Mouse (Mus musculus) MEL (cell line): ENCODE results near the gene Vti1b. TPM values are rescaled to one million over a fixed set of nuclear protein-coding genes. Genes with fewer than 3 reads are reported as not detected.

Source experiments
- DNase-seq: peaks from one replicate; pipeline ENCODE4 v3.0.0; 2011; ENCODE audit warnings: low read depth, low spot score
- H3K27ac ChIP-seq: 2 replicates; pipeline ENCODE4 v1.5.1; 2012; ENCODE audit warnings: low read depth, mild to moderate bottlenecking, control low read depth, low read length, moderate library complexity; ENCODE audit not compliant: control insufficient read depth
- H3K27me3 ChIP-seq, 2 experiments: fragments of 150-350 bp in 1 of 2; sonication (generic) in 1 of 2; 2 replicates each; pipeline ENCODE4 v1.6.1; 2012; ENCODE audit warnings: low read length in 2 of 2, mild to moderate bottlenecking in 2 of 2, improper control_type of control experiment in 1 of 2, moderate library complexity in 1 of 2; ENCODE audit not compliant: insufficient read depth in 2 of 2, control insufficient read depth in 1 of 2
- H3K36me3 ChIP-seq, 2 experiments: 2 replicates each; pipeline ENCODE4 v1.6.1; 2012 to 2014; ENCODE audit warnings: low read length in 2 of 2, improper control_type of control experiment in 1 of 2, inconsistent platforms in 1 of 2, mild to moderate bottlenecking in 1 of 2; ENCODE audit not compliant: insufficient read depth in 2 of 2, control insufficient read depth in 1 of 2
- H3K4me1 ChIP-seq, 2 experiments: fragments of 150-350 bp in 1 of 2; sonication (generic) in 1 of 2; 2 replicates each; pipeline ENCODE4 v1.6.1; 2012; ENCODE audit warnings: low read length in 2 of 2, improper control_type of control experiment in 1 of 2, mild to moderate bottlenecking in 1 of 2; ENCODE audit not compliant: insufficient read depth in 2 of 2, control insufficient read depth in 1 of 2
- H3K4me3 ChIP-seq, 2 experiments: fragments of 150-350 bp in 1 of 2; sonication (generic) in 1 of 2; 2 replicates each; pipeline ENCODE4 v1.5.1; 2012; ENCODE audit warnings: low read depth in 2 of 2, low read length in 2 of 2, mild to moderate bottlenecking in 2 of 2, moderate library complexity in 2 of 2, control low read depth in 1 of 2, improper control_type of control experiment in 1 of 2; ENCODE audit not compliant: control insufficient read depth in 1 of 2, insufficient read depth in 1 of 2
- H3K79me2 ChIP-seq: 2 replicates; pipeline ENCODE4 v1.6.1; 2012; ENCODE audit warnings: mild to moderate bottlenecking, low read length, moderate library complexity; ENCODE audit not compliant: control insufficient read depth, poor library complexity, insufficient read depth
- H3K9ac ChIP-seq: 2 replicates; pipeline ENCODE4 v1.6.1; 2012; ENCODE audit warnings: low read depth, mild to moderate bottlenecking, control low read depth, low read length, moderate library complexity; ENCODE audit not compliant: control insufficient read depth, poor library complexity, severe bottlenecking
- H3K9me3 ChIP-seq: fragments of 150-350 bp; sonication (generic); replicated peaks from 2 replicates; pipeline ENCODE4 v1.6.1; 2012; ENCODE audit warnings: mild to moderate bottlenecking, low read length, improper control_type of control experiment, moderate library complexity; ENCODE audit not compliant: insufficient read depth
- BHLHE40 ChIP-seq: IDR thresholded peaks from 2 replicates; pipeline ENCODE4 v1.6.1; 2012; ENCODE audit warnings: low read depth, mild to moderate bottlenecking, inconsistent platforms, low read length, improper control_type of control experiment, borderline replicate concordance
- CHD2 ChIP-seq: IDR thresholded peaks from 2 replicates; pipeline ENCODE4 v1.6.1; 2011; ENCODE audit warnings: low read length, improper control_type of control experiment
- CTCF ChIP-seq, 3 experiments: IDR thresholded peaks in 2 of 3; conservative IDR thresholded peaks in 1 of 3; 2 replicates each; pipeline ENCODE4 v1.5.1; 2011 to 2012; ENCODE audit warnings: low read length in 3 of 3, low read depth in 2 of 3, mild to moderate bottlenecking in 2 of 3, improper control_type of control experiment in 1 of 3, inconsistent platforms in 1 of 3, mixed read lengths in 1 of 3, moderate library complexity in 1 of 3; ENCODE audit not compliant: control insufficient read depth in 1 of 3, insufficient read depth in 1 of 3, poor library complexity in 1 of 3, severe bottlenecking in 1 of 3
- E2F4 ChIP-seq: IDR thresholded peaks from 2 replicates; pipeline ENCODE4 v1.6.1; 2011; ENCODE audit warnings: low read depth, low read length, improper control_type of control experiment, borderline replicate concordance
- ELF1 ChIP-seq: IDR thresholded peaks from 2 replicates; pipeline ENCODE4 v1.6.1; 2014; ENCODE audit warnings: low read depth, mild to moderate bottlenecking, inconsistent platforms, low read length, improper control_type of control experiment, moderate library complexity
- EP300 ChIP-seq, 2 experiments: IDR thresholded peaks; 2 replicates each; pipeline ENCODE4 v1.6.1; 2011; ENCODE audit warnings: improper control_type of control experiment in 2 of 2, low read length in 2 of 2, low read depth in 1 of 2, mild to moderate bottlenecking in 1 of 2
- ETS1 ChIP-seq: IDR thresholded peaks from 2 replicates; pipeline ENCODE4 v1.6.1; 2012; ENCODE audit warnings: low read depth, mild to moderate bottlenecking, inconsistent platforms, low read length, improper control_type of control experiment, moderate library complexity
- GABPA ChIP-seq: IDR thresholded peaks from 2 replicates; pipeline ENCODE4 v1.6.1; 2012; ENCODE audit warnings: low read depth, mild to moderate bottlenecking, inconsistent platforms, low read length, improper control_type of control experiment, moderate library complexity
- GATA1 ChIP-seq: IDR thresholded peaks from 2 replicates; pipeline ENCODE4 v1.6.1; 2011; ENCODE audit warnings: low read depth, low read length, improper control_type of control experiment
- HCFC1 ChIP-seq: IDR thresholded peaks from 2 replicates; pipeline ENCODE4 v1.6.1; 2012; ENCODE audit warnings: low read depth, mild to moderate bottlenecking, inconsistent platforms, low read length, improper control_type of control experiment, moderate library complexity
- JUND ChIP-seq: IDR thresholded peaks from 2 replicates; pipeline ENCODE4 v1.6.1; 2011; ENCODE audit warnings: low read depth, mild to moderate bottlenecking, improper control_type of control experiment, low read length
- KAT2A ChIP-seq: conservative IDR thresholded peaks from 2 replicates; pipeline ENCODE4 v1.6.1; 2012; ENCODE audit warnings: low read depth, low read length, improper control_type of control experiment, inconsistent platforms
- MAX ChIP-seq: IDR thresholded peaks from 2 replicates; pipeline ENCODE4 v1.6.1; 2011; ENCODE audit warnings: low read length, improper control_type of control experiment
- MAZ ChIP-seq: IDR thresholded peaks from 2 replicates; pipeline ENCODE4 v1.6.1; 2012; ENCODE audit warnings: low read depth, mild to moderate bottlenecking, inconsistent platforms, low read length, improper control_type of control experiment
- MEF2A ChIP-seq: IDR thresholded peaks from 2 replicates; pipeline ENCODE4 v1.6.1; 2014; ENCODE audit warnings: low read depth, mild to moderate bottlenecking, inconsistent platforms, low read length, improper control_type of control experiment; ENCODE audit not compliant: poor library complexity, insufficient replicate concordance, severe bottlenecking; ENCODE audit errors: extremely low read depth
- MXI1 ChIP-seq: IDR thresholded peaks from 2 replicates; pipeline ENCODE4 v1.6.1; 2011; ENCODE audit warnings: mild to moderate bottlenecking, low read depth, low read length, improper control_type of control experiment
- MYB ChIP-seq: IDR thresholded peaks from 2 replicates; pipeline ENCODE4 v1.6.1; 2011; ENCODE audit warnings: mild to moderate bottlenecking, low read depth, low read length, improper control_type of control experiment
- MYC ChIP-seq: IDR thresholded peaks from 2 replicates; pipeline ENCODE4 v1.6.1; 2011; ENCODE audit warnings: low read depth, mild to moderate bottlenecking, low read length, improper control_type of control experiment, moderate library complexity
- NELFE ChIP-seq: IDR thresholded peaks from 2 replicates; pipeline ENCODE4 v1.6.1; 2011; ENCODE audit warnings: low read depth, low read length, improper control_type of control experiment
- NRF1 ChIP-seq: IDR thresholded peaks from 2 replicates; pipeline ENCODE4 v1.6.1; 2014; ENCODE audit warnings: low read depth, mild to moderate bottlenecking, inconsistent platforms, low read length, improper control_type of control experiment, moderate library complexity; ENCODE audit not compliant: poor library complexity, insufficient read depth, severe bottlenecking
- POLR2A ChIP-seq, 2 experiments: IDR thresholded peaks; 2 replicates each; pipeline ENCODE4 v1.6.1; 2011 to 2012; ENCODE audit warnings: low read length in 2 of 2, mild to moderate bottlenecking in 2 of 2, control low read depth in 1 of 2, improper control_type of control experiment in 1 of 2, low read depth in 1 of 2, moderate library complexity in 1 of 2; ENCODE audit not compliant: control insufficient read depth in 1 of 2, insufficient read depth in 1 of 2, poor library complexity in 1 of 2
- POLR2AphosphoS2 ChIP-seq: IDR thresholded peaks from 2 replicates; pipeline ENCODE4 v1.6.1; 2011; ENCODE audit warnings: low read length, improper control_type of control experiment
- POLR2AphosphoS5 ChIP-seq: IDR thresholded peaks from 2 replicates; pipeline ENCODE4 v1.6.1; 2012; ENCODE audit warnings: low read depth, borderline replicate concordance, mild to moderate bottlenecking, inconsistent platforms, low read length, moderate library complexity, mixed read lengths
- RAD21 ChIP-seq: IDR thresholded peaks from 2 replicates; pipeline ENCODE4 v1.6.1; 2011; ENCODE audit warnings: mild to moderate bottlenecking, low read depth, low read length, improper control_type of control experiment
- RCOR1 ChIP-seq: IDR thresholded peaks from 2 replicates; pipeline ENCODE4 v1.6.1; 2012; ENCODE audit warnings: low read depth, mild to moderate bottlenecking, inconsistent platforms, low read length, improper control_type of control experiment
- SIN3A ChIP-seq: IDR thresholded peaks from 2 replicates; pipeline ENCODE4 v1.6.1; 2012; ENCODE audit warnings: low read length, improper control_type of control experiment, inconsistent platforms
- SMC3 ChIP-seq: IDR thresholded peaks from 2 replicates; pipeline ENCODE4 v1.6.1; 2011; ENCODE audit warnings: low read depth, low read length, improper control_type of control experiment
- TAL1 ChIP-seq: IDR thresholded peaks from 2 replicates; pipeline ENCODE4 v1.6.1; 2012; ENCODE audit warnings: mild to moderate bottlenecking, inconsistent platforms, low read length, moderate library complexity, mixed read lengths
- TCF12 ChIP-seq: IDR thresholded peaks from 2 replicates; pipeline ENCODE4 v1.6.1; 2014; ENCODE audit warnings: low read depth, mild to moderate bottlenecking, inconsistent platforms, low read length, improper control_type of control experiment, moderate library complexity
- UBTF ChIP-seq: IDR thresholded peaks from 2 replicates; pipeline ENCODE4 v1.6.1; 2012; ENCODE audit warnings: low read depth, mild to moderate bottlenecking, inconsistent platforms, low read length, improper control_type of control experiment, moderate library complexity, borderline replicate concordance; ENCODE audit not compliant: insufficient read depth
- USF1 ChIP-seq: IDR thresholded peaks from 2 replicates; pipeline ENCODE4 v1.6.1; 2014; ENCODE audit warnings: low read depth, mild to moderate bottlenecking, inconsistent platforms, low read length, improper control_type of control experiment, moderate library complexity
- USF2 ChIP-seq, 2 experiments: IDR thresholded peaks; 2 replicates each; pipeline ENCODE4 v1.6.1; 2011 to 2012; ENCODE audit warnings: improper control_type of control experiment in 2 of 2, low read length in 2 of 2, borderline replicate concordance in 1 of 2, inconsistent platforms in 1 of 2, low read depth in 1 of 2, mild to moderate bottlenecking in 1 of 2; ENCODE audit not compliant: insufficient read depth in 1 of 2
- ZC3H11A ChIP-seq: IDR thresholded peaks from 2 replicates; pipeline ENCODE4 v1.6.1; 2012; ENCODE audit warnings: low read depth, mild to moderate bottlenecking, inconsistent platforms, low read length, improper control_type of control experiment
- ZKSCAN1 ChIP-seq: IDR thresholded peaks from 2 replicates; pipeline ENCODE4 v1.6.1; 2012; ENCODE audit warnings: low read depth, mild to moderate bottlenecking, inconsistent platforms, low read length, improper control_type of control experiment, moderate library complexity
- ZMIZ1 ChIP-seq: IDR thresholded peaks from 2 replicates; pipeline ENCODE4 v1.6.1; 2012; ENCODE audit warnings: low read depth, mild to moderate bottlenecking, inconsistent platforms, low read length, improper control_type of control experiment, moderate library complexity
- ZNF384 ChIP-seq: IDR thresholded peaks from 2 replicates; pipeline ENCODE4 v1.6.1; 2012; ENCODE audit warnings: low read depth, mild to moderate bottlenecking, inconsistent platforms, low read length, improper control_type of control experiment
- polyA plus RNA-seq, 2 experiments: library from polyadenylated mRNA; stranded (reverse) in 1 of 2; unstranded in 1 of 2; fragments of >175 nt in 1 of 2; fragments of >200 nt in 1 of 2; gene quantifications; 2 replicates each; pipeline versions ENCODE4 v1.2.1 to v1.2.4; 2012; ENCODE audit warnings: low replicate concordance in 2 of 2, low read depth in 1 of 2; ENCODE audit not compliant: insufficient read length in 2 of 2, insufficient read depth in 1 of 2, missing spikeins in 1 of 2
- total RNA-seq: library from RNA; depleted of rRNA; stranded (reverse); fragments of 300-350 nt; gene quantifications from 2 replicates; pipeline ENCODE4 v1.2.3, GENCODE M21; 2012

Vti1b gene
- total and polyA plus RNA-seq, 3 experiments, result 54.3 to 69.8 TPM; not detected in 1

DNA sequence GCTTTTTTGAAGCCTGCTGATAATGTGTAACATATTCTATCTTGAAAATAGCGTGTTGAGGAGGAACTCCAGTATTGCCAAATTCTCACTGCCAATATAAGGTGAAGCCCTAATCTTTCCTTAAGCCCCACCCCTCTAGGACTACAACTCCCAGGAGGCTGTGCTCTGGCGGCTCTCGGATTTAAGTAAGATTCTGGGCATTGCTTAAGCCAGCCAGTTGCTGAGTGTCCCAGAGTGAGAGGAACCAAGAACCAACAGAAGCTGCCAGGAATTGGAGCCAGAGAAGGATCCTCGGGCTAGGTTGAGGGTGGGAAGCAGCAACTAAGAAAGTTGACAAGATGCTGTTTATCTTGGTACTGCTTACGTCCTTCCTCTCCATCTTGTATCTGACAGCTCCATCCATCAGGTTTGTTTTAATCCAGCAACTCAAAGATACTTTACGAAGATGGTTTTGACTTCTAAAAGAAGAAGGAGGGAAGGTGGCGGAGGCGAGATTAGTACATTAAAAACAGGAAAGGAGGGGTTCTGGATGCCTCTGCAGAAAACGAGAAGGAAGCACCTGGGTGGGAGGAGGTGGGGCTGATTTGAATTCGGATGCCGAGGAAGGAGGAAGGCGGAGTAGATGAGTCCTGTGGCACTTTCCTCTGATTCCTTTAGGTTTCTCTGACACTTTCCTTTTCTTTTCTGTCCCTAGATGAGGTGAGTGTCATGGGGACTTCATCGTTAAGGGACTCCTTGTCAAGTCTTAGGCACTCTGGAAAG lies 36.4 kb upstream of the Vti1b start, which contains the start of gene Rdh12:
TSS of gene Rdh12 (plus strand) at position 212 of the 762 bp plus-strand sequence.
- peak; percentile 63 for DNase-seq
- no peak within 1 kb of the TSS for H3K27ac ChIP-seq
- TF ChIP-seq HCFC1 (peak; percentile 93), SMC3 (no peak), GABPA (no peak), E2F4 (no peak), ZNF384 (no peak), POLR2AphosphoS2 (no peak), KAT2A (peak; percentile 52), POLR2A (IDR thresholded peaks at IDR 0.05; ENCODE audit: control insufficient read depth in 1 of 2, insufficient read depth in 1 of 2, low read depth in 1 of 2, low read length in 2 of 2, poor library complexity in 1 of 2) (no peak), USF2 (IDR thresholded peaks at IDR 0.05; ENCODE audit: borderline replicate concordance in 1 of 2, insufficient read depth in 1 of 2, low read depth in 1 of 2, low read length in 2 of 2) (no peak), MAX (no peak), ZKSCAN1 (no peak), CTCF (IDR thresholded peaks at IDR 0.05 in 2 of 3, conservative IDR thresholded peaks at IDR 0.05 in 1 of 3; ENCODE audit: control insufficient read depth in 1 of 3, insufficient read depth in 1 of 3, low read depth in 2 of 3, low read length in 3 of 3, poor library complexity in 1 of 3, severe bottlenecking in 1 of 3) (no peak), BHLHE40 (no peak), USF1 (no peak), ZMIZ1 (no peak), MAZ (0 out of 2 replicates have a peak, but pooled peaks have one; percentile 30), UBTF (no peak), ELF1 (no peak), RCOR1 (0 out of 2 replicates have a peak, but pooled peaks have one; percentile 30), EP300 (IDR thresholded peaks at IDR 0.05; ENCODE audit: low read depth in 1 of 2, low read length in 2 of 2) (no peak), POLR2AphosphoS5 (no peak), MEF2A (no peak), CHD2 (no peak), NRF1 (no peak), ZC3H11A (no peak), MYB (no peak), RAD21 (no peak), NELFE (no peak), MYC (no peak), MXI1 (no peak), ETS1 (no peak), TAL1 (no peak), TCF12 (0 out of 2 replicates have a peak, but pooled peaks have one; percentile 19), GATA1 (no peak), JUND (no peak), SIN3A (peak; percentile 40; the same call in 1 of the 2 replicates)

More for the DNA sequence above, 36.4 kb upstream of the Vti1b start, which contains the start of gene Rdh12:
- Histone ChIP-seq H3K36me3 (no peaks in the 10 kb centered on the region; a peak in 2 of 4 replicates), H3K4me3 (peak within 1 kb of the TSS; percentile 55 to 74), H3K9me3 (no peaks in the 10 kb centered on the region), H3K4me1 (peaks cover 5 to 9% of the 10 kb centered on the region in 2 experiments; a peak in 3 of 4 replicates), H3K79me2 (no peaks in the 10 kb centered on the region), H3K27me3 (no peaks in the 10 kb centered on the region; a peak in 1 of 4 replicates), H3K9ac (no peak within 1 kb of the TSS)
